Mouse (Mus musculus) liver, embryonic 12.5 days (tissue): ENCODE results near the gene Pola2. TPM values are rescaled to one million over a fixed set of nuclear protein-coding genes. Genes with fewer than 3 reads are reported as not detected.

ENCODE experiments used
- ATAC-seq: fragments of 200-750 bp; cut with Nextera tagmentation; 2 replicates; pipeline ENCODE4 v1.8.0; 2017; ENCODE audit warnings: moderate number of reproducible peaks, mild to moderate bottlenecking, moderate library complexity
- H3K27ac ChIP-seq: fragments of 300-500 bp; sonication (generic); 2 replicates; pipeline ENCODE4 v1.5.1; 2016; ENCODE audit warnings: mild to moderate bottlenecking
- H3K27me3 ChIP-seq: fragments of 300-500 bp; sonication (generic); replicated peaks from 2 replicates; pipeline ENCODE4 v1.6.1; 2016; ENCODE audit warnings: mild to moderate bottlenecking, moderate library complexity
- H3K36me3 ChIP-seq: fragments of 300-500 bp; sonication (generic); 2 replicates; pipeline ENCODE4 v1.6.1; 2016; ENCODE audit warnings: mild to moderate bottlenecking, moderate library complexity
- H3K4me1 ChIP-seq: fragments of 300-500 bp; sonication (generic); 2 replicates; pipeline ENCODE4 v1.6.1; 2016
- H3K4me2 ChIP-seq: fragments of 300-500 bp; sonication (generic); 2 replicates; pipeline ENCODE4 v1.6.1; 2016; ENCODE audit warnings: mild to moderate bottlenecking, moderate library complexity
- H3K4me3 ChIP-seq: fragments of 300-500 bp; sonication (generic); 2 replicates; pipeline ENCODE4 v1.5.1; 2016; ENCODE audit warnings: mild to moderate bottlenecking, moderate library complexity
- H3K9ac ChIP-seq: fragments of 300-500 bp; sonication (generic); 2 replicates; pipeline ENCODE4 v1.6.1; 2016; ENCODE audit warnings: mild to moderate bottlenecking, moderate library complexity
- H3K9me3 ChIP-seq: fragments of 300-500 bp; sonication (generic); replicated peaks from 2 replicates; pipeline ENCODE4 v1.6.1; 2016; ENCODE audit warnings: mild to moderate bottlenecking, moderate library complexity
- WGBS: fragments of 180-500 bp; shearing (Covaris S2); methylation state at CpG from one replicate; pipeline ENCODE4 v1.1.7; 2016; ENCODE audit not compliant: insufficient replicate concordance; 5-methylcytosine and 5-hydroxymethylcytosine counted together
- polyA plus RNA-seq: library from polyadenylated mRNA; unstranded; fragments of >200 nt; fragmentation: Nextera tagmentation; extraction: Ambion mirVana; gene quantifications from 2 replicates; pipeline ENCODE4 v1.2.1, GENCODE M21; 2016

The Pola2 gene
- polyA plus RNA-seq, 1 experiment from 2014 or later: 83.2 TPM

GRCm38 (mm10) chr19:5965280-5965679 lies 1.3 kb upstream of the Pola2 start:
- H3K9ac ChIP-seq: peak overlapping the region; percentile 86
- 5% methylated on average over 4 of the region's 4 CpGs for WGBS
- H3K4me3 ChIP-seq: 0 out of 2 replicates have a peak overlapping the region, but pooled peaks have one; percentile 81
- peaks cover 17% of the 10 kb centered on the region for H3K36me3 ChIP-seq
- H3K9me3 ChIP-seq: no peaks in the 10 kb centered on the region
- peaks cover 77% of the 10 kb centered on the region for H3K4me1 ChIP-seq
- peak overlapping the region; percentile 92 for H3K4me2 ChIP-seq
- no peak for ATAC-seq
- H3K27ac ChIP-seq: peak overlapping the region; percentile 88
- no peaks in the 10 kb centered on the region for H3K27me3 ChIP-seq

GRCm38 (mm10) chr19:5964804-5965203 lies 802 bp upstream of the Pola2 start:
- Histone ChIP-seq H3K4me1 (peaks cover 73% of the 10 kb centered on the region), H3K27ac (peak overlapping the region; percentile 88), H3K9me3 (no peaks in the 10 kb centered on the region), H3K27me3 (no peaks in the 10 kb centered on the region), H3K4me2 (peak overlapping the region; percentile 92), H3K36me3 (peaks cover 22% of the 10 kb centered on the region), H3K4me3 (peak overlapping the region; percentile 81), H3K9ac (peak overlapping the region; percentile 86)
- 77% methylated on average over 2 of the region's 2 CpGs for WGBS
- no peak for ATAC-seq

GRCm38 (mm10) chr19:5962651-5963050 lies 1.4 kb downstream of the Pola2 start:
- no peaks in the 10 kb centered on the region for H3K27me3 ChIP-seq
- no peaks in the 10 kb centered on the region for H3K9me3 ChIP-seq
- 0 out of 2 replicates have a peak overlapping the region, but pooled peaks have one; percentile 5 for H3K27ac ChIP-seq
- peaks cover 43% of the 10 kb centered on the region for H3K36me3 ChIP-seq
- peak overlapping the region; percentile 81 for H3K4me3 ChIP-seq
- peak overlapping the region; percentile 86 for H3K9ac ChIP-seq
- H3K4me1 ChIP-seq: peaks cover 62% of the 10 kb centered on the region
- 27% methylated on average over 1 of the region's 1 CpGs for WGBS
- ATAC-seq: no peak
- H3K4me2 ChIP-seq: peak overlapping the region; percentile 92

GRCm38 (mm10) chr19:5957371-5957770 lies 6.6 kb downstream of the Pola2 start:
- 81% methylated on average over 5 of the region's 5 CpGs for WGBS
- H3K4me3 ChIP-seq: no peak overlapping the region
- peaks cover 94% of the 10 kb centered on the region for H3K36me3 ChIP-seq
- ATAC-seq: 0 out of 2 replicates have a peak, but pooled peaks have one; percentile 22
- no peak overlapping the region for H3K4me2 ChIP-seq
- no peak overlapping the region for H3K9ac ChIP-seq
- peaks cover 36% of the 10 kb centered on the region for H3K4me1 ChIP-seq
- H3K27me3 ChIP-seq: no peaks in the 10 kb centered on the region
- peak overlapping the region; percentile 37; the same call in 1 of the 2 replicates for H3K27ac ChIP-seq
- no peaks in the 10 kb centered on the region for H3K9me3 ChIP-seq

GRCm38 (mm10) chr19:5956685-5957084 lies 7.3 kb downstream of the Pola2 start:
- peak; percentile 56; the same call in 1 of the 2 replicates for ATAC-seq
- H3K9me3 ChIP-seq: no peaks in the 10 kb centered on the region
- no peaks in the 10 kb centered on the region for H3K27me3 ChIP-seq
- no peak overlapping the region for H3K4me2 ChIP-seq
- WGBS: 26% methylated on average over 3 of the region's 3 CpGs
- H3K9ac ChIP-seq: no peak overlapping the region
- no peak overlapping the region for H3K4me3 ChIP-seq
- peaks cover 98% of the 10 kb centered on the region for H3K36me3 ChIP-seq
- peak overlapping the region; percentile 37; the same call in 1 of the 2 replicates for H3K27ac ChIP-seq
- peaks cover 36% of the 10 kb centered on the region for H3K4me1 ChIP-seq

GRCm38 (mm10) chr19:5955704-5956670 lies 8.0 kb downstream of the Pola2 start:
- ATAC-seq: no peak
- Histone ChIP-seq H3K9me3 (no peaks in the 10 kb centered on the region), H3K4me1 (peaks cover 32% of the 10 kb centered on the region), H3K4me3 (0 out of 2 replicates have a peak overlapping the region, but pooled peaks have one; percentile 12), H3K4me2 (peak overlapping the region; percentile 37), H3K9ac (no peak overlapping the region), H3K27ac (peak overlapping the region; percentile 28; the same call in 1 of the 2 replicates), H3K27me3 (no peaks in the 10 kb centered on the region), H3K36me3 (peaks cover 98% of the 10 kb centered on the region)
- 78% methylated on average over 28 of the region's 28 CpGs for WGBS

GRCm38 (mm10) chr19:5954936-5955335 lies 9.1 kb downstream of the Pola2 start:
- H3K9me3 ChIP-seq: no peaks in the 10 kb centered on the region
- H3K27ac ChIP-seq: no peak overlapping the region
- H3K36me3 ChIP-seq: peaks cover 98% of the 10 kb centered on the region
- no peak overlapping the region for H3K4me2 ChIP-seq
- H3K4me3 ChIP-seq: no peak overlapping the region
- WGBS: 86% methylated on average over 10 of the region's 10 CpGs
- no peak for ATAC-seq
- no peak overlapping the region for H3K9ac ChIP-seq
- H3K4me1 ChIP-seq: peaks cover 31% of the 10 kb centered on the region
- no peaks in the 10 kb centered on the region for H3K27me3 ChIP-seq

GRCm38 (mm10) chr19:5954031-5954710 lies 9.8 kb downstream of the Pola2 start:
- Histone ChIP-seq H3K36me3 (peaks cover 98% of the 10 kb centered on the region), H3K27me3 (no peaks in the 10 kb centered on the region), H3K9me3 (no peaks in the 10 kb centered on the region), H3K4me3 (no peak overlapping the region), H3K27ac (no peak overlapping the region), H3K4me2 (no peak overlapping the region), H3K4me1 (peaks cover 31% of the 10 kb centered on the region), H3K9ac (no peak overlapping the region)
- ATAC-seq: no peak
- 85% methylated on average over 22 of the region's 22 CpGs for WGBS

- no peak overlapping the region for H3K4me3 ChIP-seq
- H3K36me3 ChIP-seq: peaks cover 98% of the 10 kb centered on the region
- ATAC-seq: no peak
Observed at GRCm38 (mm10) chr19:5953201-5953770, 10.7 kb downstream of the Pola2 start.

GRCm38 (mm10) chr19:5952071-5952691 lies 11.8 kb downstream of the Pola2 start:
- Histone ChIP-seq H3K27me3 (no peaks in the 10 kb centered on the region), H3K9ac (no peak overlapping the region), H3K4me3 (no peak overlapping the region), H3K4me2 (no peak overlapping the region), H3K27ac (peak overlapping the region; percentile 42), H3K4me1 (peaks cover 30% of the 10 kb centered on the region), H3K36me3 (peaks cover 99% of the 10 kb centered on the region), H3K9me3 (no peaks in the 10 kb centered on the region)
- ATAC-seq: 0 out of 2 replicates have a peak, but pooled peaks have one; percentile 16
- 79% methylated on average over 13 of the region's 13 CpGs for WGBS

More at GRCm38 (mm10) chr19:5953201-5953770, 10.7 kb downstream of the Pola2 start:
- Histone ChIP-seq H3K27ac (0 out of 2 replicates have a peak overlapping the region, but pooled peaks have one; percentile 42), H3K27me3 (no peaks in the 10 kb centered on the region), H3K4me1 (peaks cover 31% of the 10 kb centered on the region), H3K9ac (no peak overlapping the region), H3K9me3 (no peaks in the 10 kb centered on the region), H3K4me2 (no peak overlapping the region)
- 91% methylated on average over 19 of the region's 19 CpGs for WGBS

GRCm38 (mm10) chr19:5951631-5952030 lies 12.4 kb downstream of the Pola2 start:
- Histone ChIP-seq H3K4me1 (peaks cover 25% of the 10 kb centered on the region), H3K9ac (no peak overlapping the region), H3K36me3 (peaks cover 100% of the 10 kb centered on the region), H3K4me2 (no peak overlapping the region), H3K27ac (peak overlapping the region; percentile 8; the same call in 1 of the 2 replicates), H3K4me3 (no peak overlapping the region), H3K27me3 (no peaks in the 10 kb centered on the region), H3K9me3 (no peaks in the 10 kb centered on the region)
- no peak for ATAC-seq
- WGBS: 88% methylated on average over 16 of the region's 16 CpGs
